Mouse (Mus musculus) brain, embryonic 14.5 days (tissue): Measurements from ENCODE around the gene Ccdc167.

Experiments used
- CTCF ChIP-seq: fragments of 200-500 bp; IDR thresholded peaks from 2 replicates; pipeline ENCODE4 v1.5.1; 2012; ENCODE audit warnings: inconsistent platforms, mild to moderate bottlenecking, moderate library complexity, borderline replicate concordance; ENCODE audit not compliant: insufficient read depth, insufficient read length; ENCODE audit errors: extremely low read depth
- POLR2A ChIP-seq: fragments of 200-500 bp; IDR thresholded peaks from 2 replicates; pipeline ENCODE4 v1.6.1; 2012; ENCODE audit warnings: mild to moderate bottlenecking, inconsistent platforms, borderline replicate concordance; ENCODE audit not compliant: poor library complexity, insufficient read depth, insufficient read length, severe bottlenecking; ENCODE audit errors: extremely low read depth

DNA sequence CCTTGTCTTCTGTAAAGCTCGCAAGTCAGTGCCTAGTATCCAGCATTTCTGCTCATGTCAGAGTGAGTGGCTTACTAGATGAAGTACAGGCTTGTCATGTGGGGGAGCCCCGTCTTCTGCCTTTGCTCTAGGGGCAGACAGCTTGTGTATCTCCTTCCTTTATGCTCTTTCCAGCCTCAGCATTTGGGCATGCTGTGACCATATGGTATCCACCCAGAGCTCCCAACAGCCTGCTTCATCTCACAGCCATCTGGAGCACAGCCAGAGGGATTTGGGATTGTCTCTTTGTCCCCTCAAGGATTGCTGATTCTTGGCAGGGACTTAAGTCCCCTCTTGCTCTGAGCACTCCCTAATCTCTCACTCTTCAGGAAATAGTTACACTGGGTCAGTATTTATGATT, 36.7 kb downstream of the Ccdc167 start:
- TF ChIP-seq CTCF (no peak), POLR2A (no peak)
